Mouse (Mus musculus): ENCODE results near the gene Fam219b. TPM values are rescaled to one million over a fixed set of nuclear protein-coding genes. Genes with fewer than 3 reads are reported as not detected.

Fam219b gene
- polyA plus RNA-seq, 1 experiment from 2014 or later: 5.7 TPM

GRCm38 (mm10) chr9:57522114-57522860 lies 15.0 kb upstream of the Fam219b start:
- Histone ChIP-seq H3K9ac (ENCODE audit: low read depth, low read length) (peak overlapping the region; percentile 97), H3K4me3 (ENCODE audit: low read depth, low read length) (peak overlapping the region; percentile 97), H3K27ac (ENCODE audit: low read length) (peak overlapping the region; percentile 97), H3K4me1 (ENCODE audit: control insufficient read depth, low read depth, low read length) (peaks cover 39% of the 10 kb centered on the region), H3K27me3 (ENCODE audit: control insufficient read depth, insufficient read depth, low read depth, low read length) (no peaks in the 10 kb centered on the region), H3K4me2 (ENCODE audit: low read depth, low read length) (peak overlapping the region; percentile 93), H3K9me3 (replicated peaks; ENCODE audit: control insufficient read depth, low read length) (no peaks in the 10 kb centered on the region), H3K36me3 (ENCODE audit: control insufficient read depth, insufficient read depth) (no peaks in the 10 kb centered on the region)
- no peak for ATAC-seq (ENCODE audit: low read depth)
- 31% methylated on average over 7 of the region's 7 CpGs for WGBS (ENCODE audit: insufficient replicate concordance)

- Histone ChIP-seq H3K9me3 (replicated peaks; ENCODE audit: control insufficient read depth, low read length) (no peaks in the 10 kb centered on the region), H3K27ac (ENCODE audit: low read length) (no peak overlapping the region), H3K4me1 (ENCODE audit: control insufficient read depth, low read depth, low read length) (peaks cover 39% of the 10 kb centered on the region), H3K4me3 (ENCODE audit: low read depth, low read length) (no peak overlapping the region), H3K36me3 (ENCODE audit: control insufficient read depth, insufficient read depth) (no peaks in the 10 kb centered on the region), H3K4me2 (ENCODE audit: low read depth, low read length) (peak overlapping the region; percentile 93), H3K9ac (ENCODE audit: low read depth, low read length) (peak overlapping the region; percentile 97; the same call in 1 of the 2 replicates), H3K27me3 (ENCODE audit: control insufficient read depth, insufficient read depth, low read depth, low read length) (no peaks in the 10 kb centered on the region)
- no peak for ATAC-seq (ENCODE audit: low read depth)
- 58% methylated on average over 4 of the region's 4 CpGs for WGBS (ENCODE audit: insufficient replicate concordance)
Observed at GRCm38 (mm10) chr9:57522861-57523246, 14.5 kb upstream of the Fam219b start.

- Histone ChIP-seq H3K4me2 (ENCODE audit: low read depth, low read length) (0 out of 2 replicates have a peak overlapping the region, but pooled peaks have one; percentile 3), H3K27me3 (ENCODE audit: control insufficient read depth, insufficient read depth, low read depth, low read length) (no peaks in the 10 kb centered on the region), H3K9me3 (replicated peaks; ENCODE audit: control insufficient read depth, low read length) (no peaks in the 10 kb centered on the region), H3K4me3 (ENCODE audit: low read depth, low read length) (no peak overlapping the region), H3K36me3 (ENCODE audit: control insufficient read depth, insufficient read depth) (peaks cover 2% of the 10 kb centered on the region), H3K4me1 (ENCODE audit: control insufficient read depth, low read depth, low read length) (peaks cover 39% of the 10 kb centered on the region), H3K27ac (ENCODE audit: low read length) (no peak overlapping the region), H3K9ac (ENCODE audit: low read depth, low read length) (no peak overlapping the region; the same call in 1 of the 2 replicates)
- no peak for ATAC-seq (ENCODE audit: low read depth)
- 35% methylated on average over 1 of the region's 1 CpGs for WGBS (ENCODE audit: insufficient replicate concordance)
Observed at GRCm38 (mm10) chr9:57523754-57524153, 13.6 kb upstream of the Fam219b start.

- ATAC-seq (ENCODE audit: low read depth): no peak
- Histone ChIP-seq H3K9me3 (replicated peaks; ENCODE audit: control insufficient read depth, low read length) (no peaks in the 10 kb centered on the region), H3K4me2 (ENCODE audit: low read depth, low read length) (0 out of 2 replicates have a peak overlapping the region, but pooled peaks have one; percentile 3), H3K4me1 (ENCODE audit: control insufficient read depth, low read depth, low read length) (peaks cover 39% of the 10 kb centered on the region), H3K4me3 (ENCODE audit: low read depth, low read length) (no peak overlapping the region), H3K36me3 (ENCODE audit: control insufficient read depth, insufficient read depth) (peaks cover 5% of the 10 kb centered on the region), H3K9ac (ENCODE audit: low read depth, low read length) (no peak overlapping the region; the same call in 1 of the 2 replicates), H3K27me3 (ENCODE audit: control insufficient read depth, insufficient read depth, low read depth, low read length) (no peaks in the 10 kb centered on the region), H3K27ac (ENCODE audit: low read length) (no peak overlapping the region)
Observed at GRCm38 (mm10) chr9:57524439-57524838, 12.9 kb upstream of the Fam219b start.

GRCm38 (mm10) chr9:57525516-57525915 lies 11.8 kb upstream of the Fam219b start:
- Histone ChIP-seq H3K4me2 (ENCODE audit: low read depth, low read length) (no peak overlapping the region), H3K9me3 (replicated peaks; ENCODE audit: control insufficient read depth, low read length) (no peaks in the 10 kb centered on the region), H3K27ac (ENCODE audit: low read length) (no peak overlapping the region; the same call in 1 of the 2 replicates), H3K36me3 (ENCODE audit: control insufficient read depth, insufficient read depth) (peaks cover 9% of the 10 kb centered on the region), H3K9ac (ENCODE audit: low read depth, low read length) (no peak overlapping the region), H3K4me1 (ENCODE audit: control insufficient read depth, low read depth, low read length) (peaks cover 36% of the 10 kb centered on the region), H3K4me3 (ENCODE audit: low read depth, low read length) (no peak overlapping the region), H3K27me3 (ENCODE audit: control insufficient read depth, insufficient read depth, low read depth, low read length) (no peaks in the 10 kb centered on the region)
- ATAC-seq (ENCODE audit: low read depth): no peak
- 58% methylated on average over 2 of the region's 2 CpGs for WGBS (ENCODE audit: insufficient replicate concordance)

GRCm38 (mm10) chr9:57526435-57526834 lies 10.9 kb upstream of the Fam219b start:
- ATAC-seq (ENCODE audit: low read depth): no peak
- no peak overlapping the region; the same call in 1 of the 2 replicates for H3K27ac ChIP-seq (ENCODE audit: low read length)
- no peaks in the 10 kb centered on the region for H3K9me3 ChIP-seq (replicated peaks; ENCODE audit: control insufficient read depth, low read length)

GRCm38 (mm10) chr9:57531946-57532345 lies 5.4 kb upstream of the Fam219b start:
- no peak for ATAC-seq (ENCODE audit: low read depth)
- no peak overlapping the region for H3K4me2 ChIP-seq (ENCODE audit: low read depth, low read length)
- 70% methylated on average over 1 of the region's 1 CpGs for WGBS (ENCODE audit: insufficient replicate concordance)

More at GRCm38 (mm10) chr9:57526435-57526834, 10.9 kb upstream of the Fam219b start:
- peaks cover 35% of the 10 kb centered on the region for H3K4me1 ChIP-seq (ENCODE audit: control insufficient read depth, low read depth, low read length)
- no peak overlapping the region for H3K4me2 ChIP-seq (ENCODE audit: low read depth, low read length)
- H3K4me3 ChIP-seq (ENCODE audit: low read depth, low read length): no peak overlapping the region
- no peaks in the 10 kb centered on the region for H3K27me3 ChIP-seq (ENCODE audit: control insufficient read depth, insufficient read depth, low read depth, low read length)
- H3K9ac ChIP-seq (ENCODE audit: low read depth, low read length): no peak overlapping the region; the same call in 1 of the 2 replicates
- H3K36me3 ChIP-seq (ENCODE audit: control insufficient read depth, insufficient read depth): peaks cover 14% of the 10 kb centered on the region

GRCm38 (mm10) chr9:57536362-57536761 lies 966 bp upstream of the Fam219b start:
- 81% methylated on average over 5 of the region's 5 CpGs for WGBS (ENCODE audit: insufficient replicate concordance)
- Histone ChIP-seq H3K27me3 (ENCODE audit: control insufficient read depth, insufficient read depth, low read depth, low read length) (no peaks in the 10 kb centered on the region), H3K27ac (ENCODE audit: low read length) (peak overlapping the region; percentile 77; the same call in 1 of the 2 replicates), H3K9me3 (replicated peaks; ENCODE audit: control insufficient read depth, low read length) (no peaks in the 10 kb centered on the region), H3K4me3 (ENCODE audit: low read depth, low read length) (no peak overlapping the region; the same call in 1 of the 2 replicates), H3K4me2 (ENCODE audit: low read depth, low read length) (peak overlapping the region; percentile 93; the same call in 1 of the 2 replicates), H3K9ac (ENCODE audit: low read depth, low read length) (no peak overlapping the region), H3K36me3 (ENCODE audit: control insufficient read depth, insufficient read depth) (peaks cover 16% of the 10 kb centered on the region), H3K4me1 (ENCODE audit: control insufficient read depth, low read depth, low read length) (peaks cover 14% of the 10 kb centered on the region)
- ATAC-seq (ENCODE audit: low read depth): no peak

More at GRCm38 (mm10) chr9:57531946-57532345, 5.4 kb upstream of the Fam219b start:
- Histone ChIP-seq H3K9ac (ENCODE audit: low read depth, low read length) (no peak overlapping the region), H3K4me3 (ENCODE audit: low read depth, low read length) (no peak overlapping the region), H3K9me3 (replicated peaks; ENCODE audit: control insufficient read depth, low read length) (no peaks in the 10 kb centered on the region), H3K27ac (ENCODE audit: low read length) (no peak overlapping the region), H3K4me1 (ENCODE audit: control insufficient read depth, low read depth, low read length) (peaks cover 6% of the 10 kb centered on the region), H3K36me3 (ENCODE audit: control insufficient read depth, insufficient read depth) (peaks cover 24% of the 10 kb centered on the region), H3K27me3 (ENCODE audit: control insufficient read depth, insufficient read depth, low read depth, low read length) (no peaks in the 10 kb centered on the region)

- H3K27ac ChIP-seq (ENCODE audit: low read length): peak overlapping the region; percentile 78
- no peak for ATAC-seq (ENCODE audit: low read depth)
- H3K4me3 ChIP-seq (ENCODE audit: low read depth, low read length): peak overlapping the region; percentile 90
- H3K27me3 ChIP-seq (ENCODE audit: control insufficient read depth, insufficient read depth, low read depth, low read length): no peaks in the 10 kb centered on the region
- H3K9me3 ChIP-seq (replicated peaks; ENCODE audit: control insufficient read depth, low read length): no peaks in the 10 kb centered on the region
- peaks cover 14% of the 10 kb centered on the region for H3K4me1 ChIP-seq (ENCODE audit: control insufficient read depth, low read depth, low read length)
- H3K36me3 ChIP-seq (ENCODE audit: control insufficient read depth, insufficient read depth): peaks cover 14% of the 10 kb centered on the region
- under 1% methylated on average over 24 of the region's 24 CpGs for WGBS (ENCODE audit: insufficient replicate concordance)
- peak overlapping the region; percentile 93 for H3K4me2 ChIP-seq (ENCODE audit: low read depth, low read length)
- peak overlapping the region; percentile 90 for H3K9ac ChIP-seq (ENCODE audit: low read depth, low read length)
Observed at GRCm38 (mm10) chr9:57537728-57538181, 427 bp downstream of the Fam219b start.

All from liver, embryonic 16.5 days (tissue).